Mouse (Mus musculus): Measurements from ENCODE around the gene Pde4a. TPM values are rescaled to one million over a fixed set of nuclear protein-coding genes. Genes with fewer than 3 reads are reported as not detected.
A peak's percentile ranks its signal among the peaks of the same experiment; 100 is the strongest.

Pde4a gene
- polyA plus RNA-seq, 1 experiment from 2014 or later: 6.7 TPM

DNA sequence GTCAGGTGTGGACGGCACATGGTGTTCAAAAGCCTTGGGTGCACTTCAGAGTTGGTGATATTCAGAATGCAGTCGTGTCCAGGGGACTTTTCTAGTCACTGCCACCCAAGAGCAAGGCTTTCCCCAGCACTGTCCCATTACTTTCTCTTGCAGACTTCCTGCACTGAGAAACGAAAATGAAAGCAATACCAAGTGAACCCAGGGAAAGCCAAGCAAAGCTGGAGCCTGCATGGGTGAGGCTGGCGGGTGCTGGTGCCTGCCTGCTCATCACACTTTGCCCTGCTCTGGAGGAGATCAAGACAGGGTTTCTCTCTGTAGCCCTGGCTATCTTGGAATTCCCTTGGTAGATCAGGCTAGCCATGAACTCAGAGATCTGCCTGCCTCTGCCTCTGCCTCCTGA is 69.8 kb downstream of the Pde4a start:
- peaks cover 19% of the 10 kb centered on the region for H3K4me1 ChIP-seq (replicated peaks; ENCODE audit: control insufficient read depth, insufficient read depth, low read length)
- no peak overlapping the region for H3K27ac ChIP-seq (ENCODE audit: low read depth)
- WGBS: 85% methylated on average over 4 of the region's 4 CpGs
- H3K36me3 ChIP-seq (ENCODE audit: control insufficient read depth, insufficient read depth, low read length): peaks cover 56% of the 10 kb centered on the region
- no peak overlapping the region for H3K4me2 ChIP-seq (ENCODE audit: low read length)
- no peak overlapping the region for H3K9ac ChIP-seq (ENCODE audit: low read length)
- H3K27me3 ChIP-seq (replicated peaks; ENCODE audit: control insufficient read depth, insufficient read depth, low read length): no peaks in the 10 kb centered on the region
- no peak overlapping the region for H3K4me3 ChIP-seq (ENCODE audit: low read depth, low read length)
- DNase-seq (ENCODE audit: low spot score) (no peak), ATAC-seq (replicated peaks; ENCODE audit: low FRiP score, low TSS enrichment, low read depth) (no peak)
- no peaks in the 10 kb centered on the region for H3K9me3 ChIP-seq (ENCODE audit: control insufficient read depth, low read length)

DNA sequence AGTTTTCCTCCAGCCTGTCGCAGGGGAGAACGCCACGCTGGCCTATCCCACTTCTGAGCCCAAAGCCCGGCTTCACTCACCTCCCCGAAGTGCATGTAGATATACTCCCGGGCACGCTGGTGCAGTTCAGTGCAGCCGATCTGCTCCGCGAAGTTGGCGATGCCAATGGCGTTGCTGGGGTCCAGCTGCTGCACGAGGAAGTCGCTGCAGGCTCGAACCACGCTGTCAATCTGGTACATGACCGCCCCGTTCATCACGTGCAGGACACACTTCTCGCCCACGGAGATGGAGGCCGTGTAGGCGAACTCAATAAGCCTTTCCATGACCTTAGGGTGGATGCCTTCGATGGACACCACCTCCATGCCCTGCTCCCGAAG is 71.5 kb downstream of the Pde4a start:
- ATAC-seq (replicated peaks; ENCODE audit: low FRiP score, low TSS enrichment, low read depth) (no peak), DNase-seq (ENCODE audit: low spot score) (no peak)
- no peaks in the 10 kb centered on the region for H3K27me3 ChIP-seq (replicated peaks; ENCODE audit: control insufficient read depth, insufficient read depth, low read length)
- H3K27ac ChIP-seq (ENCODE audit: low read depth): no peak overlapping the region
- H3K4me2 ChIP-seq (ENCODE audit: low read length): peak overlapping the region; percentile 92
- peak overlapping the region; percentile 95 for H3K9ac ChIP-seq (ENCODE audit: low read length)
- 81% methylated on average over 25 of the region's 25 CpGs for WGBS
- H3K36me3 ChIP-seq (ENCODE audit: control insufficient read depth, insufficient read depth, low read length): peaks cover 40% of the 10 kb centered on the region
- peak overlapping the region; percentile 92 for H3K4me3 ChIP-seq (ENCODE audit: low read depth, low read length)
- peaks cover 19% of the 10 kb centered on the region for H3K4me1 ChIP-seq (replicated peaks; ENCODE audit: control insufficient read depth, insufficient read depth, low read length)
- no peaks in the 10 kb centered on the region for H3K9me3 ChIP-seq (ENCODE audit: control insufficient read depth, low read length)

DNA sequence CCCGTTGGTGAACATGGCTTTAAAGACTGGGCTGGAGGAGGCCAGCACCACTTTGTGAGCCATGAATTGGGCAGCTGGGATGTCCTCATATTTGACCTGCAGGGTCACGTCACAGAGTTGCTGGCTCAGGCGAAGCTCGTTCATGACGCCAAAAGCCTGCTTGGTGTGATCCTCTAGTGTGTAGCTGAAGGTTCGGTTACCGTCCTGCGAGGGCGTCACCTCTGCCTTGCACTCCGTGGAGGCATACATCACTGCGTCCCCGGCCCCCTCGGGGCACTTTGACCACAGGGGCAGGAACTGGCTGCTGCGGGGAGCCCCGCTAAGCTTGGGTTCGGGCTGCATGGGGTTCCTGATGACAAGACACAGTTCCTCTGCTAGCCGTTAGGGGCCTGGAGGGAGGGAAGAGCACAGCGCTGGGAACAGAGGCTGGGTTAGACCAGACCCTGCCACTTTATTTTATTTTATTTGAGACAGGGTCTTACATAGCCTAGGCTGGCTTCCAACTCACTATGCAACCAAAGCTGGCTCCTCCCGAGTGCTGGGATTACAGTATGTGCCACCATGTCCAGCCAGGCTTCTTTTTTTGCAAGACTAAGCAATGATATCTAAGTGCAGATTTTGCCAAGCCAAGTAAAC is 72.0 kb downstream of the Pde4a start:
- Histone ChIP-seq H3K9ac (ENCODE audit: low read length) (peak overlapping the region; percentile 95), H3K27me3 (replicated peaks; ENCODE audit: control insufficient read depth, insufficient read depth, low read length) (no peaks in the 10 kb centered on the region), H3K4me2 (ENCODE audit: low read length) (peak overlapping the region; percentile 92), H3K4me3 (ENCODE audit: low read depth, low read length) (peak overlapping the region; percentile 92), H3K27ac (ENCODE audit: low read depth) (peak overlapping the region; percentile 82), H3K9me3 (ENCODE audit: control insufficient read depth, low read length) (no peaks in the 10 kb centered on the region), H3K4me1 (replicated peaks; ENCODE audit: control insufficient read depth, insufficient read depth, low read length) (peaks cover 19% of the 10 kb centered on the region), H3K36me3 (ENCODE audit: control insufficient read depth, insufficient read depth, low read length) (peaks cover 36% of the 10 kb centered on the region)
- peak; percentile 68 for DNase-seq (ENCODE audit: low spot score)
- WGBS: 21% methylated on average over 19 of the region's 19 CpGs
- 0 out of 2 replicates have a peak, but pooled peaks have one; percentile 18 for ATAC-seq (replicated peaks; ENCODE audit: low FRiP score, low TSS enrichment, low read depth)

DNA sequence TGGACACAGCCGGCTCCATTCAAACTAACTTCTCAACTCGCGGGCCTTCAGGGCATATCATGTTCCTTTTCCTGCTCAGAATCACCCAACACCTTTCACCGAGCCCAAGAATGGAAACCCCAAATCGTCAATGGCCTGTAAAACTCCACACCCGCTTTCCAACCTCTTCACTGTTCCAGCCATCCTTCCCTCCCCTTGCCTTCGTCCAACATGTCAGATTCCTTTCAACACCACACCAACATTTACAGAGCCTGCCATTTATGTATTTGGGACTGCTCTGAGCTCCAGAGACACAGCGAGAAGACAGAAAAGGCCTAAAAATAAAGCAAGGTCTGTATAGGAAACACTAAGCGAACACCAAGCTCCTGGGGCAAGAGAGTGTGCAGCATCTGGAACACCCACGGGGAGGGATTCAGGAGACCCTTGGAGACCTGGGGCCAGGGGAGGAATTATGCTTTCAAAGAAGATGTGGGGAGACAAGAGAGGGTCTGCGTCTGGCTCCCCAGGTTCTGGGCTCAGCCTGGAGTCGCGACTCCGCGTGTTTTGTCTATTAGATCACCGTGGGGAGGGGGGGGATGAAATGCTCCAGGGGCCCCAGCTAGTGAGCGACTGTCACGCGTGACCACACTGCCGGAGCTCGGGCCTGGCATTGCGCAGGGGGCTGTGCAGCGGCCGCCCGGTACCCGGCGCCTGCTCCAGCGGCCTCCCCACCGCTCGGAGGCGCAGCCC is 72.7 kb downstream of the Pde4a start:
- H3K4me3 ChIP-seq (ENCODE audit: low read depth, low read length): peak overlapping the region; percentile 92
- peaks cover 6% of the 10 kb centered on the region for H3K27me3 ChIP-seq (replicated peaks; ENCODE audit: control insufficient read depth, insufficient read depth, low read length)
- peak overlapping the region; percentile 92 for H3K4me2 ChIP-seq (ENCODE audit: low read length)
- peak overlapping the region; percentile 82 for H3K27ac ChIP-seq (ENCODE audit: low read depth)
- peaks cover 19% of the 10 kb centered on the region for H3K4me1 ChIP-seq (replicated peaks; ENCODE audit: control insufficient read depth, insufficient read depth, low read length)
- 0 out of 2 replicates have a peak, but pooled peaks have one; percentile 0 for ATAC-seq (replicated peaks; ENCODE audit: low FRiP score, low TSS enrichment, low read depth)
- peak; percentile 79 for DNase-seq (ENCODE audit: low spot score)
- H3K9ac ChIP-seq (ENCODE audit: low read length): peak overlapping the region; percentile 95
- H3K9me3 ChIP-seq (ENCODE audit: control insufficient read depth, low read length): no peaks in the 10 kb centered on the region
- peaks cover 30% of the 10 kb centered on the region for H3K36me3 ChIP-seq (ENCODE audit: control insufficient read depth, insufficient read depth, low read length)
- 1% methylated on average over 24 of the region's 31 CpGs for WGBS

DNA sequence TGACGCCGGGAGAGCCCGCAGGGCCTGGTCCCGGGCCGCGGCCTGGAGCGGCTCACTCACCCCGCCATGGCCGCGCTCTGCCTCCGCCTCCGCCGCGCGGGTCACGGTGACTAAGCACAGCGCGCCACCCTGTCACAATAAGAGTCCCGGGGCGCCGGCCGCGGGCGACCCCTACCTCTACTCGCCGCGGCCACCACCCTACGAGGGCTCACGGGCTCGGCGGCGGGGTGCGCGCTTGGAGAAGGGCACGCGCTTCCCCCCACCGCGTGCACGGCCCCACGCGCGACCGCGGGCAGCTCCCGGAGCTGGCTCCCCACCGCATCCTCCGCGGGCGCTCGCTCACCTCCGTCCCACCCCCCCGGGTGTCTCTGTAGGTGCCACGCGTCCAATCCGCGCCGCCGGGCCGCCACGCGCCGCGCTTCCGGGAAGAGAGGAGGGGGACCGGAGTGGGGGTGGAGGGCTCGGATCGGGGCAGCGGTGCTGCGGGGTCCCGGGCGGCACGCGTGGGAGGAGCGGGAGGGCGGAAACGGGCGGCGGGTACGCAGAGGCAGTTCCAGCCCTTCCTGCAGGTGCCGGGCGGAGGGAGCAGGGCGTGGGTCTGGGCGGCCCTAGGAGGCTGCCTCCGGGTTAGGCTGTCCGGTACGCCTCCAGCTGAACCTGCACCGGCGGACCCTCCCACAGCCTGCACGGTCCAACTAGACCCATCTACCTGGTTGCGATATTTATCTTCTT is 73.4 kb downstream of the Pde4a start, which contains the start of gene Keap1:
Gene Keap1 (minus strand): TSS at position 629 of the 732 bp plus-strand sequence.
- peak; percentile 89 for DNase-seq (ENCODE audit: low spot score)
- peaks cover 20% of the 10 kb centered on the region for H3K4me1 ChIP-seq (replicated peaks; ENCODE audit: control insufficient read depth, insufficient read depth, low read length)
- under 1% methylated on average over 84 of the region's 90 CpGs for WGBS
- peak; percentile 86 for ATAC-seq (replicated peaks; ENCODE audit: low FRiP score, low TSS enrichment, low read depth)
- peak within 1 kb of the TSS; percentile 95 for H3K9ac ChIP-seq (ENCODE audit: low read length)
- H3K36me3 ChIP-seq (ENCODE audit: control insufficient read depth, insufficient read depth, low read length): peaks cover 23% of the 10 kb centered on the region
- H3K4me2 ChIP-seq (ENCODE audit: low read length): peak within 1 kb of the TSS; percentile 92
- H3K4me3 ChIP-seq (ENCODE audit: low read depth, low read length): peak within 1 kb of the TSS; percentile 92
- H3K27ac ChIP-seq (ENCODE audit: low read depth): peak within 1 kb of the TSS; percentile 82
- H3K27me3 ChIP-seq (replicated peaks; ENCODE audit: control insufficient read depth, insufficient read depth, low read length): peaks cover 14% of the 10 kb centered on the region
- no peaks in the 10 kb centered on the region for H3K9me3 ChIP-seq (ENCODE audit: control insufficient read depth, low read length)

DNA sequence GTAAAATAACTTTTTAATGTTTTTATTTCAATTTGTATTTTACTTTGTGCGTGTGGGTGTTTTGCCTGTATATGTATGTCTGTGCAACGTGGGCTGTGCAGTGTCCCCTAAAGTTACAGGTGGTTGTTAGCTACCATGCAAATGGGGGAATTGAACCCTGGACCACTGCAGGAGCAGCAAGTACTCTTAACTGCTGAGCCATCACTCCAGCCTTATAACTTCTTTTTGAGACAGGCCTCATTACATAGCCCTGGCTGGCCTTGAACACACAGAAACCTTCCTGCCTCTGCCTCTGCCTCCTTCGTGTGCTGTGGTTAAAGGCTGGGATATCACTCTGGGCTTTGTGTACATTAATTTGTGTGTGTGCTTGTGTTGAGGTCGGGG is 73.9 kb downstream of the Pde4a start:
- 30% methylated on average over 4 of the region's 4 CpGs for WGBS
- no peak for DNase-seq (ENCODE audit: low spot score)
- Histone ChIP-seq H3K4me2 (ENCODE audit: low read length) (peak overlapping the region; percentile 92), H3K4me1 (replicated peaks; ENCODE audit: control insufficient read depth, insufficient read depth, low read length) (peaks cover 25% of the 10 kb centered on the region), H3K9ac (ENCODE audit: low read length) (peak overlapping the region; percentile 95), H3K36me3 (ENCODE audit: control insufficient read depth, insufficient read depth, low read length) (peaks cover 17% of the 10 kb centered on the region), H3K27ac (ENCODE audit: low read depth) (no peak overlapping the region; the same call in 1 of the 2 replicates), H3K9me3 (ENCODE audit: control insufficient read depth, low read length) (no peaks in the 10 kb centered on the region), H3K27me3 (replicated peaks; ENCODE audit: control insufficient read depth, insufficient read depth, low read length) (peaks cover 19% of the 10 kb centered on the region), H3K4me3 (ENCODE audit: low read depth, low read length) (peak overlapping the region; percentile 92)
- ATAC-seq (replicated peaks; ENCODE audit: low FRiP score, low TSS enrichment, low read depth): no peak

DNA sequence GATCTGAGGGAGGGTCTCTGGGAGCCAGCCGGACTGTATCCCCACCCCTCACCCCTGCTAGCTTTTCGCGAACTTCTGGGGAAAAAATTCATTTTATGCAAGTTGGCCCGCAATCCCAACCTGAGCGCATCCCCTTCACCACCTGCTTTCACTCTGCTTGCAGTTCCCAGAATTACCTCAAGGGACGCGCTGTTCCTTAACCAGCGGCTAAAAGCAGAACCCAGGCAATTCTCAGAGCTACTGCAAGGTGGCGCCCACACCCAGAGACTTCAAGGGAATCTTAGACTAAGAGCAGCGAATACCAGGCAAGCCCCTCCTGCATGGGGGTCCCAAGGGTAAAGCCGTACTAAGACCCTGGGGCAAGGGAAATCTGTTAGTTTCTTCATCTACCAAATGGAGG is 75.8 kb downstream of the Pde4a start:
- WGBS: 13% methylated on average over 11 of the region's 11 CpGs
- Histone ChIP-seq H3K4me2 (ENCODE audit: low read length) (no peak overlapping the region), H3K9ac (ENCODE audit: low read length) (no peak overlapping the region), H3K27ac (ENCODE audit: low read depth) (no peak overlapping the region), H3K4me3 (ENCODE audit: low read depth, low read length) (no peak overlapping the region), H3K36me3 (ENCODE audit: control insufficient read depth, insufficient read depth, low read length) (0 out of 2 replicates have a peak, but pooled peaks cover 3% of the 10 kb centered on the region), H3K9me3 (ENCODE audit: control insufficient read depth, low read length) (no peaks in the 10 kb centered on the region), H3K27me3 (replicated peaks; ENCODE audit: control insufficient read depth, insufficient read depth, low read length) (peaks cover 38% of the 10 kb centered on the region), H3K4me1 (replicated peaks; ENCODE audit: control insufficient read depth, insufficient read depth, low read length) (peaks cover 28% of the 10 kb centered on the region)
- no peak for ATAC-seq (replicated peaks; ENCODE audit: low FRiP score, low TSS enrichment, low read depth)
- DNase-seq (ENCODE audit: low spot score): peak; percentile 93

DNA sequence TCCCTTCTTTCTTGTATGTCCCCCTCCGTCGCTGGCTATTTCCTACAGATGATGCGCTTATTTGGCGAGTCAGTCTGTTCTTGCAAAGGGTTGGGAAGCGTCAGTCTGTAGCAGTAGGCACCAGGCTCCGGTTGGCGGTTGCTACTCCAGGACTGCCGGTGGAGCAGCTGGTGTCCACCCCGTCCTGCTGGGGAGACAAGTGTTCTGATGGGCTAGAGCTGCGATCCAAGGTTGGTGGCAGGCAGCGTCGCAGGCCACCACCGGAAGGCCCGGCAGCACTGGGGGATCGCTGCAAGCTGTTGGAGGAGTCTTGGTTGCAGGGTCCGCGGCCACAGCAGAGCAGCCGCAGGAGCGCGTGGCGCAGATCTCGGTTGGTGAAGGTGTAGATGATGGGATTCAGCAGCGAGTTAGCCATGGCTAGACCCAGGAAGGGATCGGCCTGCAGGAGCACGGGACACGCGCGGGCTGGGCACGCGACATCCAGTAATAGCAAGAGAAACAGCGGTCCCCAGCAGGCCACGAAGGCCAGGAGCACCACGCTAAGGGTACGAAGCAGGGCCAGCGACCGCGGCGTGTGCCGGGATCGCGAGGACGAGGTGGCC is 78.4 kb downstream of the Pde4a start:
- Histone ChIP-seq H3K9ac (ENCODE audit: low read length) (no peak overlapping the region; the same call in 1 of the 2 replicates), H3K27me3 (replicated peaks; ENCODE audit: control insufficient read depth, insufficient read depth, low read length) (peaks cover 60% of the 10 kb centered on the region), H3K4me1 (replicated peaks; ENCODE audit: control insufficient read depth, insufficient read depth, low read length) (peaks cover 16% of the 10 kb centered on the region; the same call in 1 of the 2 replicates), H3K4me2 (ENCODE audit: low read length) (peak overlapping the region; percentile 73), H3K36me3 (ENCODE audit: control insufficient read depth, insufficient read depth, low read length) (no peaks in the 10 kb centered on the region), H3K4me3 (ENCODE audit: low read depth, low read length) (peak overlapping the region; percentile 40), H3K27ac (ENCODE audit: low read depth) (no peak overlapping the region), H3K9me3 (ENCODE audit: control insufficient read depth, low read length) (no peaks in the 10 kb centered on the region)
- 12% methylated on average over 42 of the region's 42 CpGs for WGBS
- ATAC-seq (replicated peaks; ENCODE audit: low FRiP score, low TSS enrichment, low read depth) (no peak), DNase-seq (ENCODE audit: low spot score) (no peak)

All from intestine, embryonic 14.5 days (tissue).